Mouse (Mus musculus): ENCODE results near the gene Vps26b. TPM values are rescaled to one million over a fixed set of nuclear protein-coding genes. Genes with fewer than 3 reads are reported as not detected.

The Vps26b gene
- polyA plus RNA-seq, 1 experiment from 2014 or later, result 55.9 TPM

DNA sequence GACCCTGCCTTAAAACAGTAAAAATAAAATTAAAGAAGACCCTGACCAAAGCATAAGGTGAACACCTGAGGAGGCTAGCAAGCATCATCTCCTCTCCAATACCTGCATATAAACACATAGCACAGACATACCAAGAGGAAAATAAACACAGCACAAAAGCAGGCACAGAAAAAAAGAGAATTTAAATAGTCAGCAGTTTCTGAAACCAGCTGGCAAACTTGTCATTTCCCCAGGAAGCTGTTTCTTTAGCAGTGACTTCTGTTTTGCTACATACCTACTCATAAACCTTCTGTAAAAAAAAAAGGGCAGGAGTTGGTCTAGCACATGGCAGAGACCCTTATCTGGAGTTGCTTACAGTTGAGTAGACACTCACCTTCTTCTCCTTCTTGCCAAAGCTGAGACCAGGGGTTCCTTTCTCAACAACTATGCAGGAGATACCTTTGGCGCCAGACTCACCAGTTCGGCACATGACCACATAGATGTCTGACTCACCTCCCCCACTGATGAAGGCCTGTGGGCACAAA is 44.7 kb downstream of the Vps26b start:
- DNase-seq (ENCODE audit: low spot score) (no peak), ATAC-seq (ENCODE audit: low FRiP score) (no peak)
- Histone ChIP-seq H3K36me3 (ENCODE audit: control insufficient read depth, insufficient read depth, low read length) (0 out of 2 replicates have a peak, but pooled peaks cover 5% of the 10 kb centered on the region), H3K9ac (ENCODE audit: low read depth, low read length) (no peak overlapping the region), H3K4me1 (replicated peaks; ENCODE audit: control insufficient read depth, insufficient read depth, low read length) (no peaks in the 10 kb centered on the region), H3K9me3 (ENCODE audit: control insufficient read depth, low read length) (no peaks in the 10 kb centered on the region), H3K27me3 (ENCODE audit: control insufficient read depth, insufficient read depth, low read length) (no peaks in the 10 kb centered on the region), H3K4me2 (replicated peaks; ENCODE audit: low read depth, low read length) (no peak overlapping the region), H3K4me3 (ENCODE audit: low read depth, low read length) (no peak overlapping the region), H3K27ac (ENCODE audit: low read depth, low read length) (no peak overlapping the region)
- 95% methylated on average over 2 of the region's 2 CpGs for WGBS

DNA sequence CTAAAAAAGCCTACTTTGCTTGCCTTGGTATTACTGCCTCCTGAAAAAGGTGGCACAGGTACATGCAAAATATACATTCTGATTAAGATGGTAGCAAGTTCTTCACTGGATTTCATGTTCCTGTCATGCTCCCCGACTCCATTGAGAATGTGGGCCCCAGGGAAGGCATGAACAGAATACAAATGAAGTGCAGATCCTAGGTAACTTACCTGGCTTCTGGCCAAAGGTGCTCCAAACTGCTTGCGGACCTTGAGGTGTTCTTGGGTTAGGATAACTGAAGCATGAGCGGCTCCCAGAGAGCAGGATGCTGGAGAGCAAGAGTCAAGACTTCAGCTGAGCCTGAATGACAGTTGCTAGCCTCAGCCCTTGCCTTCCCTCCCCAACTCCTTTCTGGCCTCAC is 51.1 kb downstream of the Vps26b start:
- H3K9ac ChIP-seq (ENCODE audit: low read depth, low read length), result no peak overlapping the region
- no peaks in the 10 kb centered on the region for H3K4me1 ChIP-seq (replicated peaks; ENCODE audit: control insufficient read depth, insufficient read depth, low read length)
- 89% methylated on average over 3 of the region's 3 CpGs for WGBS
- H3K27ac ChIP-seq (ENCODE audit: low read depth, low read length), result no peak overlapping the region
- peaks cover 8% of the 10 kb centered on the region; the same call in 1 of the 2 replicates for H3K36me3 ChIP-seq (ENCODE audit: control insufficient read depth, insufficient read depth, low read length)
- no peak for ATAC-seq (ENCODE audit: low FRiP score)
- no peak overlapping the region for H3K4me3 ChIP-seq (ENCODE audit: low read depth, low read length)
- H3K9me3 ChIP-seq (ENCODE audit: control insufficient read depth, low read length), result no peaks in the 10 kb centered on the region
- H3K27me3 ChIP-seq (ENCODE audit: control insufficient read depth, insufficient read depth, low read length), result no peaks in the 10 kb centered on the region
- no peak overlapping the region for H3K4me2 ChIP-seq (replicated peaks; ENCODE audit: low read depth, low read length)
- no peak for DNase-seq (ENCODE audit: low spot score)

DNA sequence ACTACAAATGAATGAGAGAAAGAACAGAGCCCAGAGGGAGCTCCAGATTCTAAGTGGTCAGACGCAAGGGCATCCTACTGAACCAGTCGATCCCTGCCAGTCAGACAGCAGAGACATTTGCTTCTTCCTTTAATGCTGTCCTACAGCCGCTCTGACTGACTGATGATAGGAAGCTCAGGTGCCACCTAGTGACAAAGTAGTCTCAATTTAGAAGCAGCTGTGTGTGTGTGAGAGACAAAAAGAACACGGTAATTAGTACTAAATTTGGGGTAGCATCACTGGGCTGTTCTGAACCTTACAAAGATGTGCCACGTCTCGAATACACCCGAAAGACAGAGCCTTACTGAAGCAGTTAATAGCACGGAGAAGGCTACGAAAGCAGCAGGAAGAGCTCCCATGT is 52.1 kb downstream of the Vps26b start:
- 89% methylated on average over 9 of the region's 9 CpGs for WGBS
- ATAC-seq (ENCODE audit: low FRiP score) (no peak), DNase-seq (ENCODE audit: low spot score) (no peak)
- H3K4me3 ChIP-seq (ENCODE audit: low read depth, low read length), result no peak overlapping the region
- no peak overlapping the region for H3K4me2 ChIP-seq (replicated peaks; ENCODE audit: low read depth, low read length)
- H3K9ac ChIP-seq (ENCODE audit: low read depth, low read length), result no peak overlapping the region
- no peaks in the 10 kb centered on the region for H3K27me3 ChIP-seq (ENCODE audit: control insufficient read depth, insufficient read depth, low read length)
- no peak overlapping the region for H3K27ac ChIP-seq (ENCODE audit: low read depth, low read length)
- H3K9me3 ChIP-seq (ENCODE audit: control insufficient read depth, low read length), result no peaks in the 10 kb centered on the region
- H3K36me3 ChIP-seq (ENCODE audit: control insufficient read depth, insufficient read depth, low read length), result peaks cover 8% of the 10 kb centered on the region; the same call in 1 of the 2 replicates
- no peaks in the 10 kb centered on the region for H3K4me1 ChIP-seq (replicated peaks; ENCODE audit: control insufficient read depth, insufficient read depth, low read length)

Other genes starting within 250 kb of the Vps26b start
- gene Glb1l2, start 223.6 kb downstream of the Vps26b start, polyA plus RNA-seq (2014; fragmentation: Nextera tagmentation; extraction: Ambion mirVana), result 3.7 and 4.5 TPM in 2 replicates
- gene Glb1l3, start 169.2 kb downstream of the Vps26b start, polyA plus RNA-seq (2014; fragmentation: Nextera tagmentation; extraction: Ambion mirVana), result not detected in 2 replicates
- gene Gm1110, start 107.0 kb downstream of the Vps26b start, polyA plus RNA-seq (2014; fragmentation: Nextera tagmentation; extraction: Ambion mirVana), result not detected in 2 replicates
- gene Acad8, start 30.5 kb downstream of the Vps26b start, polyA plus RNA-seq (2014; fragmentation: Nextera tagmentation; extraction: Ambion mirVana), result 32.8 and 34.3 TPM in 2 replicates
- gene Thyn1, start 30.4 kb downstream of the Vps26b start, polyA plus RNA-seq (2014; fragmentation: Nextera tagmentation; extraction: Ambion mirVana), result 164 and 165 TPM in 2 replicates
- gene Ncapd3, start 110 bp upstream of the Vps26b start, polyA plus RNA-seq (2014; fragmentation: Nextera tagmentation; extraction: Ambion mirVana), result 31.8 and 38.7 TPM in 2 replicates
- 151 and 163 TPM in 2 replicates for gene Jam3, start 125.4 kb upstream of the Vps26b start, polyA plus RNA-seq (2014; fragmentation: Nextera tagmentation; extraction: Ambion mirVana)

All from hindbrain, embryonic 11.5 days (tissue).